Mouse (Mus musculus) liver, postnatal 0 days (tissue): ENCODE measurements around the gene Pgls. TPM values are rescaled to one million over a fixed set of nuclear protein-coding genes. Genes with fewer than 3 reads are reported as not detected.
A peak's percentile ranks its signal among the peaks of the same experiment; 100 is the strongest.

Experiments used
- ATAC-seq: fragments of 200-750 bp; cut with Nextera tagmentation; 2 replicates; pipeline ENCODE4 v1.8.0; 2017; ENCODE audit warnings: mild to moderate bottlenecking, moderate library complexity
- DNase-seq: peaks from one replicate; pipeline ENCODE4 v3.0.0-alpha.2; 2016
- H3K27ac ChIP-seq: fragments of 300-500 bp; sonication (generic); 2 replicates; pipeline ENCODE4 v1.5.1; 2014; ENCODE audit warnings: antibody characterized with exemption, moderate library complexity, mild to moderate bottlenecking, low read depth
- H3K27me3 ChIP-seq: fragments of 300-500 bp; sonication (generic); 2 replicates; pipeline ENCODE4 v1.6.1; 2014; ENCODE audit warnings: low read length, control low read depth, mixed read lengths; ENCODE audit not compliant: insufficient read depth
- H3K36me3 ChIP-seq: fragments of 300-500 bp; sonication (generic); replicated peaks from 2 replicates; pipeline ENCODE4 v1.6.1; 2014; ENCODE audit warnings: mild to moderate bottlenecking, control low read depth, low read length, moderate library complexity, mixed read lengths; ENCODE audit not compliant: insufficient read depth
- H3K4me1 ChIP-seq: fragments of 300-500 bp; sonication (generic); 2 replicates; pipeline ENCODE4 v1.6.1; 2014; ENCODE audit warnings: antibody characterized with exemption, mild to moderate bottlenecking, control low read depth; ENCODE audit not compliant: insufficient read depth
- H3K4me2 ChIP-seq: fragments of 300-500 bp; sonication (generic); 2 replicates; pipeline ENCODE4 v1.6.1; 2014; ENCODE audit warnings: low read depth, mild to moderate bottlenecking, low read length, moderate library complexity, mixed read lengths
- H3K4me3 ChIP-seq: fragments of 300-500 bp; sonication (generic); 2 replicates; pipeline ENCODE4 v1.5.1; 2014; ENCODE audit warnings: low read depth, low read length
- H3K9ac ChIP-seq: fragments of 300-500 bp; sonication (generic); replicated peaks from 2 replicates; pipeline ENCODE4 v1.6.1; 2014; ENCODE audit warnings: mild to moderate bottlenecking, moderate library complexity
- H3K9me3 ChIP-seq: fragments of 300-500 bp; sonication (generic); 2 replicates; pipeline ENCODE4 v1.6.1; 2016; ENCODE audit warnings: mild to moderate bottlenecking, control low read depth, low read length, mixed read lengths
- CTCF ChIP-seq: sonication (generic); IDR thresholded peaks from 2 replicates; pipeline ENCODE4 v1.5.1; 2016; ENCODE audit warnings: antibody characterized with exemption, low read depth
- EP300 ChIP-seq: IDR thresholded peaks from 2 replicates; pipeline ENCODE4 v1.6.1; 2016; ENCODE audit warnings: antibody characterized with exemption, low read depth, mild to moderate bottlenecking
- WGBS: fragments of 180-500 bp; shearing (Covaris S2); extraction: QIAGEN DNeasy Blood & Tissue Kit; methylation state at CpG from one replicate; pipeline ENCODE4 v1.1.7; 2014; ENCODE audit not compliant: insufficient replicate concordance; 5-methylcytosine and 5-hydroxymethylcytosine counted together
- polyA plus RNA-seq: library from polyadenylated mRNA; unstranded; fragments of >200 nt; fragmentation: Nextera tagmentation; extraction: Ambion mirVana; gene quantifications from 2 replicates; pipeline ENCODE4 v1.2.1, GENCODE M21; 2015

The Pgls gene
- polyA plus RNA-seq, 1 experiment from 2014 or later, result 153 TPM

DNA sequence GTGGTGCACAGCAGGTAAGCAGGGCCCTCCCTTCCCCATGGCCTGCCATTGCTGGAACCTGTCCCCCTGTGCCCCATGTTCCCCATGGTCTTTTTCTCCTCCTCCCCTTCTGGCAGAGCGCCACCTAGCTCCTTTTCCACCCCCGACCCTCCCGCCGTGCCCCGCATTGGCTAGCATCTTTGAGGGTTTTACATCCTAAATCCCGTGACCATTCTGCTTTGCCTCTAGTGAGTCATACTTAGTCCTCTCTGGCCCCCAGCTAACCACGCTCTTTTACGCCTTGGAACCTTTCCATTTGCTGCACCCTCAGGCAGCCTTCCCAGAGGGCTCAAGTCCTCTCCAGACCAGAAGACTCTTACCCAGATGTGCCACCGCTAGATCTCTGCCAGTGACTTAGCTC is 11.8 kb upstream of the Pgls start:
- DNase-seq (no peak), ATAC-seq (no peak)
- no peak overlapping the region for H3K4me3 ChIP-seq
- H3K27ac ChIP-seq, result no peak overlapping the region
- TF ChIP-seq CTCF (no peak), EP300 (no peak)
- WGBS, result 66% methylated on average over 8 of the region's 9 CpGs
- H3K36me3 ChIP-seq, result 0 out of 2 replicates have a peak, but pooled peaks cover 2% of the 10 kb centered on the region
- H3K9me3 ChIP-seq, result no peaks in the 10 kb centered on the region
- no peak overlapping the region for H3K4me2 ChIP-seq
- no peak overlapping the region for H3K9ac ChIP-seq
- H3K4me1 ChIP-seq, result no peaks in the 10 kb centered on the region
- no peaks in the 10 kb centered on the region for H3K27me3 ChIP-seq

DNA sequence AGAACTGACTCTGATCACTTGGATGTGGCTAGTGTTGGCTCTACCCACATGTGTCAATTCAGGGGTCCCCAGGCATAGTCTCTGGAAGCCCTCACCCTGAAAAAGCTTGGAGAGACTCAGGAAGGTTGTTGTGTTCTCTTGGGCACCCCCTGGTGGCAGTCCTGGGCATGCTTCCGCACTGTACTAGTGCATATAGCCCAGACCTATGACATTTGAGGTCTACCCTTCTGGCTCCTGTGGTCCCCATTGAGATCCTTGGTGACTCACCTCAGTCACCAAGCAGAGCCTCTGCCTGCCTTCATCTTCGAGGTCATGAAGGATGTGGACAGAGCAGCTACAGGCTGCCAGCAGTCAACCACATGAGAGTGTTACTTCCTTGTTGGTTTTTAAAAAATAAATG is 5.1 kb upstream of the Pgls start:
- Histone ChIP-seq H3K4me2 (no peak overlapping the region), H3K4me1 (peaks cover 13% of the 10 kb centered on the region), H3K36me3 (0 out of 2 replicates have a peak, but pooled peaks cover 2% of the 10 kb centered on the region), H3K4me3 (no peak overlapping the region), H3K27me3 (no peaks in the 10 kb centered on the region), H3K9ac (no peak overlapping the region), H3K9me3 (no peaks in the 10 kb centered on the region), H3K27ac (no peak overlapping the region)
- no peak for ATAC-seq
- peak; percentile 72 for DNase-seq
- TF ChIP-seq CTCF (peak; percentile 80), EP300 (no peak)
- WGBS, result 52% methylated on average over 2 of the region's 2 CpGs

DNA sequence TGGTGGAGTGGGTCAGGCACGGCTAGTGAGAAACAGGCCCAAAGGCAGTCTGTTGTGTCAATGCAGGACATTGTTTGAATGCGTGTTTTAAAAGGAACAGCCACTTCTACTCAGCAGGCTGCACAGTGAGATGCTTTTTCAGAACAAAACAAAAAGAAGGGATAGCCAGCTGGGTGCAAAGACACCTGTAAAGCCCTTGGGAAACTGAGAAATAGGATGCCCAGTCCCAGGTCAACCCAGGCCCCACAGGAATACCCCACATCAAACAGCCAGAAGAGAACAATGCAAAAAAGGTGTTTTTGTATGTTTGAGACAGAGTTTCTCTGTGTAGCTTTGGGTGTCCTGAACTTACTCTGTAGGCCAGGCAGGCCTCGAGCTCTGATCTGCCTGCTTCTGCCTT is 3.2 kb upstream of the Pgls start:
- Histone ChIP-seq H3K36me3 (no peaks in the 10 kb centered on the region), H3K9ac (no peak overlapping the region), H3K27me3 (no peaks in the 10 kb centered on the region), H3K27ac (no peak overlapping the region), H3K4me1 (peaks cover 26% of the 10 kb centered on the region), H3K4me3 (no peak overlapping the region), H3K9me3 (no peaks in the 10 kb centered on the region), H3K4me2 (no peak overlapping the region)
- ATAC-seq (no peak), DNase-seq (no peak)
- 72% methylated on average over 3 of the region's 3 CpGs for WGBS
- TF ChIP-seq CTCF, result no peak
- no peak for TF ChIP-seq EP300

DNA sequence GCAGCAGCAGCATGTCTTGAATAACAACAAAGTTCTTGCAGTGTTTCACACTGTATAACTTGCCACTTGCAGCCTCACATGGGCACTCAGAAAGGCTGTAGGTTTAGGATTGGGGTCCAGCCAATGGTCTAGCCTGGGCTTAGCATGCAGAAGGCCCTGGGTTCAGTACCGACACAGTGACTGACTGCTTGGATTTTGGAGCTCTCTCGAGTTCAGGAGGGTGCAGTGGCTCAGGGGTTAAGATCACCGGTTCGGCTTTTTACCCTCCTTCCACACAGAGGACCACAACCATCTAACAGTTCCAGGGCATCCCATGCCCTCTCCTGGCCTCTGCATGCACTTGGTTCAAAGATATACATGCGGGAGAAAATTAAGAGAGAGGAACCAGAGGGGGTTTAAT is 959 bp upstream of the Pgls start:
- H3K36me3 ChIP-seq, result peaks cover 6% of the 10 kb centered on the region; the same call in 1 of the 2 replicates

DNA sequence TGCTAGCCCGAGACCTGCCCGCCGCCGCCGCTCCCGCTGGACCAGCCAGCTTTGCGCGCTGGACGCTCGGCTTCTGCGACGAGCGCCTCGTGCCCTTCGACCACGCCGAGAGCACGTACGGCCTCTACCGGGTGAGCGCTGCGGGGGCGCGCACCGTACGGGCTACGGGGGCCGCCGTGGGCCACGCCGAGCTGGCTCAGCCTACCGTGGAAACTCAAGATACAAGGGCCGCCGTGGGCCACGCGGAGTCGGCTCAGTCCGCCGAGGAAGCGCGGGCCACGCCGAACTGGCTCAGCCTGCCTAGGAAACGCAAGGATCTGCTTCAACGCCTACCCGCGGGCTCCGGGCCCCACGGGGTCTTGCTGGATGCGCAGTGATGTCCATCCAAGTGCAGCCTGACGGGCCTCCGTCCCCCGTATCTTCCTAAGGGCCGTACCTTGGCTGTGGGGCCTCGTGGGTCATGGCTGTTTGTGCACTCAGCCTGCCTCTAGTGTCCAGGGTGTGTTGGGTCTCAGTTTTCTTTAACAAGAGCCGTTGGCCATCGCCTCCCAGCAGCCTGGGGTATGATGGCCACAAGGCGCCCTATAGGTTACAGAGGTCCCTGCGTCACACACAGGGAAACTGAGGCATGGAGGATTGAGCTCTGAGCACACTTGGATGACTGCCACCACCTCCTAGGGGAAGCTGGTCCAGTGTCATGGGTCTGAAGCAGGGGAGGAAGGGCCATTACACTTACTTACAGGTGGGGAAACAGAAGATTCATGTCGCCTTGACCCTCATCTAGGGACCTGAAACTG is 596 bp downstream of the Pgls start:
- Histone ChIP-seq H3K27ac (peak overlapping the region; percentile 98), H3K4me2 (peak overlapping the region; percentile 86), H3K27me3 (no peaks in the 10 kb centered on the region), H3K9me3 (no peaks in the 10 kb centered on the region), H3K4me1 (peaks cover 40% of the 10 kb centered on the region), H3K4me3 (peak overlapping the region; percentile 78), H3K9ac (peak overlapping the region; percentile 79), H3K36me3 (peaks cover 6% of the 10 kb centered on the region; the same call in 1 of the 2 replicates)
- no peak for TF ChIP-seq EP300
- 0 out of 2 replicates have a peak, but pooled peaks have one; percentile 1 for TF ChIP-seq CTCF
- 2% methylated on average over 57 of the region's 60 CpGs for WGBS
- ATAC-seq (peak; percentile 63), DNase-seq (no peak)

More for the DNA sequence above, 959 bp upstream of the Pgls start:
- H3K27ac ChIP-seq, result peak overlapping the region; percentile 98
- 22% methylated on average over 5 of the region's 5 CpGs for WGBS
- H3K4me1 ChIP-seq, result peaks cover 37% of the 10 kb centered on the region
- DNase-seq (no peak), ATAC-seq (no peak)
- H3K4me2 ChIP-seq, result peak overlapping the region; percentile 86
- H3K9ac ChIP-seq, result peak overlapping the region; percentile 79
- H3K9me3 ChIP-seq, result no peaks in the 10 kb centered on the region
- no peak for TF ChIP-seq CTCF
- no peak for TF ChIP-seq EP300
- H3K27me3 ChIP-seq, result no peaks in the 10 kb centered on the region
- peak overlapping the region; percentile 78 for H3K4me3 ChIP-seq

DNA sequence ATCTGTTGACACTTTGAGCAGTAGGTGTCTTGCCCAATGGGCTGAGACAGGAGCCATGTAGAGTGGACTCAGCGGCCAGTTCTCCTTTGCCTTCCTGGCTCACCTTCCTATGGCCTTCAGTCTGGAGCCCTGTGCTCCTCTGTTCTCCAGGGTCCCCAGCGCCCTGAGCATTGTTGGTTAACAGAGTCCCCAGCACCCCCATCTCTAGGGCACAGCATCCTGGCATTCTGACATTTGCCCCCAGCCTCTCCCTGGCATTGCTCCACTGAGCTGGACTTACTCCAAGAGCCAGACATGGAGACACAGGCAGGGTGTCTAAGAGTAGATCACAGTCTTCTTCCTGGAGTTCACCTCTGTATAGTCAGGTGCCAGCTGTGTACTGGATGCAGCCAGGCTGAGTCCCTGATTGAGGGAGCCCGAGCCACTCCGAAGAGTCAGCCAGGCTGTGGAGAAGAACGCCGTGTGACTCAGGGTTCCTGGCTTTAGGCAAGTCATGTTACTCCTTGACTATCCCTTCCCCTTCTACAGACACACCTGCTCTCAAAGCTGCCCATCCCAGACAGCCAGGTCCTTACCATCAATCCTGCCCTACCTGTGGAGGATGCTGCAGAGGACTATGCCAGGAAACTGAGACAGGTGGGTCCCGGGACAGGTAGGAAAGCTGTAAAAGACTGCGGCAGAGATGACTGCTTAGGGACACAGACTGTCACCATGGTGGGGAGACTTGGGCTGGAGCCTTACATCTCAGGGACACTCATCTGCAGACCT is 1.8 kb downstream of the Pgls start:
- DNase-seq (no peak), ATAC-seq (no peak)
- Histone ChIP-seq H3K4me1 (peaks cover 40% of the 10 kb centered on the region), H3K36me3 (peaks cover 6% of the 10 kb centered on the region; the same call in 1 of the 2 replicates), H3K4me2 (peak overlapping the region; percentile 86), H3K4me3 (peak overlapping the region; percentile 78), H3K27ac (peak overlapping the region; percentile 98; the same call in 1 of the 2 replicates), H3K27me3 (no peaks in the 10 kb centered on the region), H3K9ac (peak overlapping the region; percentile 79; the same call in 1 of the 2 replicates), H3K9me3 (no peaks in the 10 kb centered on the region)
- WGBS, result 81% methylated on average over 8 of the region's 8 CpGs
- TF ChIP-seq CTCF, result no peak
- TF ChIP-seq EP300, result no peak
